Mouse (Mus musculus) cerebellum, adult 2 months (tissue): ENCODE results near the gene Prdm10. TPM values are rescaled to one million over a fixed set of nuclear protein-coding genes. Genes with fewer than 3 reads are reported as not detected.
A peak's percentile ranks its signal among the peaks of the same experiment; 100 is the strongest.

Experiments used
- DNase-seq, 2 experiments: peaks; one replicate each; pipeline ENCODE4 v3.0.0; 2021
- H3K27ac ChIP-seq: fragments of 200-500 bp; 2 replicates; pipeline ENCODE4 v1.5.1; 2012; ENCODE audit warnings: low read length, control low read depth, inconsistent platforms; ENCODE audit not compliant: insufficient read depth
- H3K27me3 ChIP-seq: fragments of 200-500 bp; 2 replicates; pipeline ENCODE4 v1.6.1; 2012; ENCODE audit warnings: inconsistent platforms, mild to moderate bottlenecking, low read length, moderate library complexity; ENCODE audit not compliant: control insufficient read depth, insufficient read depth
- H3K4me1 ChIP-seq: fragments of 200-500 bp; 2 replicates; pipeline ENCODE4 v1.6.1; 2011; ENCODE audit warnings: low read length; ENCODE audit not compliant: control insufficient read depth, insufficient read depth
- H3K4me3 ChIP-seq: fragments of 200-500 bp; replicated peaks from 2 replicates; pipeline ENCODE3; 2011; ENCODE audit warnings: mild to moderate bottlenecking, low read depth, low read length, control low read depth; ENCODE audit not compliant: insufficient read depth
- CTCF ChIP-seq: fragments of 200-500 bp; IDR thresholded peaks from 2 replicates; pipeline ENCODE4 v1.5.1; 2011; ENCODE audit warnings: low read depth, mild to moderate bottlenecking, control low read depth, low read length, moderate library complexity, borderline replicate concordance; ENCODE audit not compliant: insufficient read depth
- POLR2A ChIP-seq: fragments of 200-500 bp; IDR thresholded peaks from 2 replicates; pipeline ENCODE4 v1.6.1; 2011; ENCODE audit warnings: low read length, control low read depth, borderline replicate concordance; ENCODE audit not compliant: insufficient read depth
- WGBS: fragments of 180-500 bp; shearing (Covaris S2); methylation state at CpG from one replicate; pipeline ENCODE4 v1.1.7; 2018; 5-methylcytosine and 5-hydroxymethylcytosine counted together
- polyA plus RNA-seq: library from polyadenylated mRNA; depleted of rRNA; stranded (reverse); fragments of >200 nt; gene quantifications from 2 replicates; pipeline ENCODE4 v1.2.3, GENCODE M21; 2012

Gene Prdm10
- polyA plus RNA-seq, 1 experiment = 21.5 TPM

GRCm38 (mm10) chr9:31271221-31272015 lies 8.9 kb upstream of the Prdm10 start:
- Histone ChIP-seq H3K27me3 (no peaks in the 10 kb centered on the region), H3K4me1 (no peaks in the 10 kb centered on the region), H3K27ac (no peak overlapping the region), H3K4me3 (no peak overlapping the region)
- TF ChIP-seq POLR2A (no peak), CTCF (no peak)
- 94% methylated on average over 8 of the region's 8 CpGs for WGBS
- no peak for DNase-seq

GRCm38 (mm10) chr9:31272160-31272559 lies 8.2 kb upstream of the Prdm10 start:
- Histone ChIP-seq H3K27me3 (no peaks in the 10 kb centered on the region), H3K27ac (no peak overlapping the region), H3K4me3 (no peak overlapping the region), H3K4me1 (no peaks in the 10 kb centered on the region)
- no peak for TF ChIP-seq POLR2A
- TF ChIP-seq CTCF = no peak
- no peak for DNase-seq
- WGBS = 49% methylated on average over 4 of the region's 4 CpGs

DNA sequence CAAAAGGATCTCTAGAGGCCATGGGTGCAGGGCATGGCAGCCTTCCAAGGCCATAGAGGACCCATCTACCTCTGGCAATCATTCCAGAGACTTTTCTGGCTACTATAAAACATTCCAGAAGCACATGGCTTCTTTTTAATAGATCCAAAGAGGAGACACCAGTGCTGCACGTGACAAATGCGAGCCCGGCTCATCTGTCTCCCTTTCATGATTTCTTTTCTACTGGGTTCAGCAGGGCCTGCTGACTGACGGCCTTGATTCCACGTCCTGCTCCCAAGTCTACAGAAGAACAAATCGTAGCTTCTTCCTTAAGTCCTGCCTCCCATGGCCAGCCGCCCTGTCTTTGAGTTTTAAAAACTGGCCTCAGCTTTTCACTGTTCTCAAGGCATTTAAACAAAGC lies 1.7 kb upstream of the Prdm10 start:
- 81% methylated on average over 7 of the region's 7 CpGs for WGBS
- TF ChIP-seq POLR2A (no peak), CTCF (no peak)
- no peak for DNase-seq
- Histone ChIP-seq H3K4me3 (no peak overlapping the region), H3K4me1 (peaks cover 6% of the 10 kb centered on the region; the same call in 1 of the 2 replicates), H3K27ac (no peak overlapping the region), H3K27me3 (no peaks in the 10 kb centered on the region)

- H3K27ac ChIP-seq = peak overlapping the region; percentile 99
- 62% methylated on average over 2 of the region's 2 CpGs for WGBS
- TF ChIP-seq POLR2A (no peak), CTCF (no peak)
These were observed 1.0 kb upstream of the Prdm10 start for GRCm38 (mm10) chr9:31279306-31279705.

DNA sequence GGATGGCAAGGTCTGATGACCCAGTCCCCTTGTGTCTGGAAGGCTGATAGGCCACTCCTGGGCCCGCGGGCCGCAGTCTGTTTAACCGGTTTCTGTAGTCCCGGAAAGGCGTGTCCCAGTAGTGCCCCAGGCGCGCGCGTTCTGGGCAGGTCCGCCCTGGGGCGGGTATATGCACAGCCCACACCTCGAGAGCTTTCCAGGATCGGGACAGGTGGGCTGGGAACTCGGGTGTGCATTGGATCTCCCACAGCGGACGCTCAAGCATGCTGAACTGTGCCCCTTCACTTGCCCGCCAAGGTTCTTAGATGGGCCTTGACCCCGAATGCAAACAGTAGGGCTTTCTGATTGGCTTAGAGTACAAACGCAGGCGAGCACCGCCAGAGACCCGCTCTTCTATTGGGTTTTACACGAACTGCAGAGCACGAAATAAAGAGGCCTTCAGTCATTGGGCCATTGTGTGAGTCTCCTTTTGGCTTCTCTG lies 413 bp upstream of the Prdm10 start:
- DNase-seq = peak; percentile 90 to 97
- TF ChIP-seq CTCF (no peak), POLR2A (peak; percentile 75; the same call in 1 of the 2 replicates)
- H3K4me3 ChIP-seq = peak overlapping the region; percentile 87
- H3K4me1 ChIP-seq = peaks cover 6% of the 10 kb centered on the region; the same call in 1 of the 2 replicates
- peak overlapping the region; percentile 99 for H3K27ac ChIP-seq
- under 1% methylated on average over 25 of the region's 25 CpGs for WGBS
- no peaks in the 10 kb centered on the region for H3K27me3 ChIP-seq

More at GRCm38 (mm10) chr9:31279306-31279705, 1.0 kb upstream of the Prdm10 start:
- Histone ChIP-seq H3K4me1 (peaks cover 6% of the 10 kb centered on the region; the same call in 1 of the 2 replicates), H3K27me3 (no peaks in the 10 kb centered on the region), H3K4me3 (peak overlapping the region; percentile 87)
- DNase-seq = no peak

- Histone ChIP-seq H3K27me3 (no peaks in the 10 kb centered on the region), H3K27ac (peak overlapping the region; percentile 99), H3K4me1 (peaks cover 6% of the 10 kb centered on the region; the same call in 1 of the 2 replicates), H3K4me3 (peak overlapping the region; percentile 87)
- 1% methylated on average over 63 of the region's 63 CpGs for WGBS
- TF ChIP-seq CTCF (no peak), POLR2A (peak; percentile 26)
- DNase-seq = peak in 1 of 2 experiments; percentile 89
These were observed 799 bp downstream of the Prdm10 start for GRCm38 (mm10) chr9:31281011-31281662.

GRCm38 (mm10) chr9:31281663-31282015 lies 1.3 kb downstream of the Prdm10 start:
- DNase-seq = peak; percentile 56 to 60
- Histone ChIP-seq H3K27me3 (no peaks in the 10 kb centered on the region), H3K4me1 (peaks cover 6% of the 10 kb centered on the region; the same call in 1 of the 2 replicates), H3K27ac (peak overlapping the region; percentile 99), H3K4me3 (peak overlapping the region; percentile 87)
- 3% methylated on average over 11 of the region's 11 CpGs for WGBS
- 0 out of 2 replicates have a peak, but pooled peaks have one; percentile 35 for TF ChIP-seq POLR2A
- 0 out of 2 replicates have a peak, but pooled peaks have one; percentile 9 for TF ChIP-seq CTCF
